Mouse (Mus musculus): ENCODE results near the gene Grik1. TPM values are rescaled to one million over a fixed set of nuclear protein-coding genes. Genes with fewer than 3 reads are reported as not detected.

Gene Grik1
- polyA plus RNA-seq (2012; rRNA removed): 0.12 and 0.17 TPM in 2 replicates

GRCm38 (mm10) chr16:88290132-88290772 lies at the start of gene Grik1:
TSS of gene Grik1 (minus strand) at chr16:88290265.

Other genes starting within 250 kb of the Grik1 start
- gene Cldn17, start 216.7 kb upstream of the Grik1 start, polyA plus RNA-seq (2012; rRNA removed): not detected in 2 replicates

All from ovary, adult 2 months (tissue).